Mouse (Mus musculus) hindbrain, embryonic 10.5 days (tissue): ENCODE data around the gene Dnaaf5. TPM values are rescaled to one million over a fixed set of nuclear protein-coding genes. Genes with fewer than 3 reads are reported as not detected.

Experiments used
- DNase-seq: peaks from one replicate; pipeline ENCODE4 v3.0.0-alpha.2; 2017; ENCODE audit warnings: low spot score
- H3K27ac ChIP-seq: fragments of 300-500 bp; sonication (generic); 2 replicates; pipeline ENCODE4 v1.5.1; 2016; ENCODE audit warnings: mild to moderate bottlenecking, moderate library complexity
- H3K27me3 ChIP-seq: fragments of 300-500 bp; sonication (generic); 2 replicates; pipeline ENCODE4 v1.6.1; 2016; ENCODE audit warnings: mild to moderate bottlenecking; ENCODE audit not compliant: poor library complexity, insufficient read depth, severe bottlenecking
- H3K36me3 ChIP-seq: fragments of 300-500 bp; sonication (generic); 2 replicates; pipeline ENCODE4 v1.6.1; 2016; ENCODE audit warnings: mild to moderate bottlenecking, moderate library complexity
- H3K4me1 ChIP-seq: fragments of 300-500 bp; sonication (generic); replicated peaks from 2 replicates; pipeline ENCODE4 v1.6.1; 2016; ENCODE audit warnings: mild to moderate bottlenecking
- H3K4me3 ChIP-seq: fragments of 300-500 bp; sonication (generic); 2 replicates; pipeline ENCODE4 v1.5.1; 2016; ENCODE audit warnings: mild to moderate bottlenecking, moderate library complexity
- H3K9me3 ChIP-seq: fragments of 300-500 bp; sonication (generic); 2 replicates; pipeline ENCODE4 v1.6.1; 2016; ENCODE audit warnings: mild to moderate bottlenecking, moderate library complexity
- WGBS: fragments of 180-500 bp; shearing (Covaris S2); methylation state at CpG from one replicate; pipeline ENCODE4 v1.1.7; 2016; 5-methylcytosine and 5-hydroxymethylcytosine counted together
- polyA plus RNA-seq: library from polyadenylated mRNA; unstranded; fragments of >200 nt; fragmentation: Nextera tagmentation; extraction: Ambion mirVana; gene quantifications from 2 replicates; pipeline ENCODE4 v1.2.1, GENCODE M21; 2016

Dnaaf5 gene
- polyA plus RNA-seq, 1 experiment from 2014 or later = 10.3 TPM

DNA sequence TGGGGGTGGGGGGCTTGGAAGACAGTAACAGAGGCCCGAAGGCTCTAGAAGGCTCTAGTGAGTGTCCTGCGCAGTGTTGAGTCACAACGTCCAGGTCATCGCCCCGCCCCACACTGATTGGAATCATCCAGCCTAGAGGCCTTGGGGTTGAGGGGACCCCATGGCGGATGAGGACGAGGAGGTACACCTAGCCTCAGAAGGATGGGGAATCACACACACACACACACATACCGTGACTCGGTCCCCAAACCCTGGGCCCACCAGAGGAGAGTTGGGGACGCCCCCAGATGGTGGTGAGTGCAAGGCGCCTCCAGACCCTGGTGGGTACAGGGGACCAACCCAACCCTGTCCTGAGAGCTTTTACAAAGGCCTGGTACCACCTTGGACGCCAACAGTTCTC, 20.9 kb upstream of the Dnaaf5 start:
- H3K9me3 ChIP-seq = no peaks in the 10 kb centered on the region
- H3K4me1 ChIP-seq = peaks cover 13% of the 10 kb centered on the region
- peak overlapping the region; percentile 64 for H3K4me3 ChIP-seq
- H3K27ac ChIP-seq = peak overlapping the region; percentile 81
- DNase-seq = peak; percentile 14
- WGBS = 8% methylated on average over 12 of the region's 12 CpGs
- peaks cover 43% of the 10 kb centered on the region for H3K27me3 ChIP-seq
- no peaks in the 10 kb centered on the region for H3K36me3 ChIP-seq

DNA sequence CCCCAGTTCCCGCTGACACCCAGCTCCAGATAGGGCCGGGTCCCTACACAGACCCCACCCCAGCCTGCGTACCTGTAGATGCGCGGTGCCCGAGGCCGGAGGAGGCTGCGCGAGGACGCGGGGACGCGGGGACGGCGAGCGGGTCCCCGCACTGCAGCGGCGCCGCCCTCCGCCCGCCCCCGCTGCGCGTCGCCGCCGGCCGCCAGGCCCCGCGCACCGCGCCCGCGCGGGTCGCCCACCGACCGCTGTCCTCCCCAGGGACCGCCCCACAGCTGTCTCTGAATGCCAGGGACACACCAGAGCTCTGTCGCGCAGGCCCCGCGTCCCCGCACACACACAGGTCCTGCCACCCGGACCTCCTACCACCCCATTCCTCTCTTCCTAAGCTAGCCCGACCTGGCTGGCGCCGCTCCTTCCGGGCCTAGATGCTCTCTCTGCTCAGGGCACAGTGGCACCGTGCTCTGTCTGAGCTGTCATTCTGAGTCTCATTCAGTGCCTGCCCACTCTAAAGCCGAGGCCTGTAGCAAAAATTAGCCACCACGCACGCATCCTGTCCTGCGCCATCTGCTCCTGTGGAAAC, 20.4 kb upstream of the Dnaaf5 start:
- peaks cover 13% of the 10 kb centered on the region for H3K4me1 ChIP-seq
- H3K27ac ChIP-seq = peak overlapping the region; percentile 81
- H3K9me3 ChIP-seq = no peaks in the 10 kb centered on the region
- peak; percentile 29 for DNase-seq
- 4% methylated on average over 55 of the region's 55 CpGs for WGBS
- H3K27me3 ChIP-seq = peaks cover 43% of the 10 kb centered on the region
- no peaks in the 10 kb centered on the region for H3K36me3 ChIP-seq
- H3K4me3 ChIP-seq = peak overlapping the region; percentile 64

DNA sequence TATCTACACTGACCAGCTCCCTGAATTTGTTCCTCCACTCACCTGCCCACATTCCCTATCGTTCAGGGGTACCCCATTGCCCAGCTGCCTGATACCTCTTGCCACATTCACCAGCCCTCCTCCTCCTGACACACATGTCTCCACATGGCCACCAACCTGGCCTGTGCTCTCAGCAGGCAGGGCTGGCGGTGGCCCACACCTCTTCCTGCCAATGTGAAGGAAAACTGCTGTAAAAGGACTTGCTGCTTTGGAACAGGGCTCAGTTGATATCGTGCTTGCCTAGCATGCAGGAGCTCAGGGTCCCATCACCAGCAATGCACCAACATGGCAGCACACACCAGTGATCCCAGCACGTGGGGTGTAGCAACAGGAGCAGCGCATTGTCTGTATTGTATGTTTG, 19.7 kb upstream of the Dnaaf5 start:
- Histone ChIP-seq H3K36me3 (no peaks in the 10 kb centered on the region), H3K27me3 (peaks cover 43% of the 10 kb centered on the region), H3K9me3 (no peaks in the 10 kb centered on the region), H3K4me1 (peaks cover 13% of the 10 kb centered on the region), H3K4me3 (peak overlapping the region; percentile 64; the same call in 1 of the 2 replicates), H3K27ac (no peak overlapping the region)
- DNase-seq = no peak
- WGBS = 79% methylated on average over 5 of the region's 5 CpGs

DNA sequence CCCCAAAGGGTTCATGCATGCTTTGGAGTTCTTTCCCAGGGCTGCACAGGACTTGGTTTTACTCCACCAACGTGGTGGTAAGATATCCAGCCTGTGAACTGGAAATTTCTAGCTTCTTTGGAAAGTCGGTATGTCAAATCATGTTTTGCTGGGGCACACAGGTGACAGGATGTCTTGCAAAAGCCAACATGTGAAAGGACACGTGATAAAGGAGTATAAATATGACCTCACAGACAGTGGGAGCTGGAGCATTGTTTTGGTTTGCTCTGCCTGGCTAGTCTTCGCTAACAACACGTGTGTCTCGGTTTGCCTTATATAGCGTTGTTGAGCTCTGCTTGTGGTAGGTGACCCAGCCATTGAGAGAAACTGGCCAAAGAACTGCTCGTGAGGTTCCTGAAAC, 15.5 kb upstream of the Dnaaf5 start:
- Histone ChIP-seq H3K4me1 (peaks cover 4% of the 10 kb centered on the region; the same call in 1 of the 2 replicates), H3K27me3 (peaks cover 20% of the 10 kb centered on the region), H3K9me3 (no peaks in the 10 kb centered on the region), H3K4me3 (no peak overlapping the region), H3K27ac (no peak overlapping the region), H3K36me3 (no peaks in the 10 kb centered on the region)
- 84% methylated on average over 8 of the region's 8 CpGs for WGBS
- no peak for DNase-seq

DNA sequence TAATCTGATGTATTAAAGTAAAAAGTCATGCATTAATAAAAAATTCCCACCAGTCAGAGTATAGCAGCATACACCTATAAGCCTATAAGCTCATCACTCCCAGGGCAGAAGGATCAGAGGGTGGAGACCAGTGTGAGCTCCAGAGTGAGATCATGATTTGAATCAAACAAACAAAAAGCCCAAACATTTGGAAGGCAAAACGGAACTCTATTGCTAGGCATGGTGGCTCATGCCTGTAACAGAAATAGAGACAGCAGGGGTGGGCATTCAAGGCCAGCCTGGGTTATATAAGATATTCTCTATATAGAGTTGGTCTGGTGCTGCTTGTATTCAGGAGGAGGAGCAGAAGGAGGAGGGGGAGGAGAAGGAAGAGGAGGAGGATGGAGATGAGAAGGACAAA, 13.7 kb upstream of the Dnaaf5 start:
- H3K27me3 ChIP-seq = peaks cover 5% of the 10 kb centered on the region; the same call in 1 of the 2 replicates
- 73% methylated on average over 1 of the region's 1 CpGs for WGBS

DNA sequence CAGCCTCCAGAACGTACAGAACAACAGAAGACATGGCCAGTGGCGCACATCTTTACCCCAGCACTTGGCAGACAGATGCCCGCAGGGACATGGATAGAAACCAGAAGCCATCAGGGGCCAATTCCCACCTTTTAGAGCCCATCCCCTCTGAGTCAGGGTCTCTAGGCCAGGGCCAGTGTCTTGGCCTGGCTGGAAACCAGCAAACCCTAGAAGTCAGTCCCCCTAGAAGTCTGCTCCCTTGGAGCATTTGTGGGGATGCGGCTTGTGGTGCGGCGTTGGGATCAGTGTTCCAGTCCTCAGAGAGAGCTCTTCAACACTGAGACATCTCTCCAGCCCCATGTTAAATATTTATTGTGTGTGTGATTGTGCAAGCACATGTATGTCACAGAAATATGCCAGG, 12.8 kb upstream of the Dnaaf5 start:
- no peaks in the 10 kb centered on the region for H3K9me3 ChIP-seq
- no peaks in the 10 kb centered on the region for H3K27me3 ChIP-seq
- no peak overlapping the region for H3K27ac ChIP-seq
- H3K4me1 ChIP-seq = 0 out of 2 replicates have a peak, but pooled peaks cover 3% of the 10 kb centered on the region
- H3K36me3 ChIP-seq = no peaks in the 10 kb centered on the region
- no peak overlapping the region for H3K4me3 ChIP-seq
- no peak for DNase-seq
- 87% methylated on average over 6 of the region's 6 CpGs for WGBS

More for the DNA sequence above, 13.7 kb upstream of the Dnaaf5 start:
- no peak overlapping the region for H3K27ac ChIP-seq
- no peaks in the 10 kb centered on the region for H3K36me3 ChIP-seq
- 0 out of 2 replicates have a peak, but pooled peaks cover 3% of the 10 kb centered on the region for H3K4me1 ChIP-seq
- no peak overlapping the region for H3K4me3 ChIP-seq
- no peak for DNase-seq
- no peaks in the 10 kb centered on the region for H3K9me3 ChIP-seq

DNA sequence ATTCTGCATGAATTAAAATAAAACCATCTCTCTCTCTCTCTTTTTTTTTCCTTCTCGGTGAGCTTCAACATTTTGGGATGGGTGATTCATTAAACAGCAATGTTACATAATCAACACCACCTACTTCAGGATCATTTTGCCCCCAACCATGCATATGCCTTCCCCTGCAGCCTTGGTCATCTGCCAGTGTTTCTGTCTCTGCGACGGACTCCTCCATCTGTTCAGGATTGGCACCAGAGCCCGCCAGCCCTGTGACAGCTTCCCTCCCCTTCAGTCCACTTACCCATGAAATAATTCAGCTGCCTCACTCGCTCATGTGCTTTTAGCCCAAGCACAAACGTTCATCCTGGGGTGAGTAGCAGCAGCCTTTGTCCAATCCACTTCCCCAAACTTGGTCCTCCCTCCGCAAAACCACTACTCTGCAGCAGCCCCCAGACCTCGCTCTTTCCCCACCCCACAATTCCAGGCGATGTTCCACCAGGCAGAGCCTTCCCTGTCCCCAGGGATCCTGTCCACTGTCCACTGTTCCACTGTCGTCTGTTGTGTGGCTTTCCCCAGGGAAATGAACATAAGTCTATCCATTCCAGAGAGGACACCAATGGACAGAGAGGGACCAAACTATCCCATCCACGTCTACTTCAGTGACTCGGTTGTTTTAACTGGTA, 11.6 kb upstream of the Dnaaf5 start:
- no peak overlapping the region for H3K27ac ChIP-seq
- H3K27me3 ChIP-seq = no peaks in the 10 kb centered on the region
- DNase-seq = no peak
- WGBS = 76% methylated on average over 12 of the region's 12 CpGs
- 0 out of 2 replicates have a peak, but pooled peaks cover 3% of the 10 kb centered on the region for H3K4me1 ChIP-seq
- H3K36me3 ChIP-seq = no peaks in the 10 kb centered on the region
- H3K4me3 ChIP-seq = no peak overlapping the region
- H3K9me3 ChIP-seq = no peaks in the 10 kb centered on the region

DNA sequence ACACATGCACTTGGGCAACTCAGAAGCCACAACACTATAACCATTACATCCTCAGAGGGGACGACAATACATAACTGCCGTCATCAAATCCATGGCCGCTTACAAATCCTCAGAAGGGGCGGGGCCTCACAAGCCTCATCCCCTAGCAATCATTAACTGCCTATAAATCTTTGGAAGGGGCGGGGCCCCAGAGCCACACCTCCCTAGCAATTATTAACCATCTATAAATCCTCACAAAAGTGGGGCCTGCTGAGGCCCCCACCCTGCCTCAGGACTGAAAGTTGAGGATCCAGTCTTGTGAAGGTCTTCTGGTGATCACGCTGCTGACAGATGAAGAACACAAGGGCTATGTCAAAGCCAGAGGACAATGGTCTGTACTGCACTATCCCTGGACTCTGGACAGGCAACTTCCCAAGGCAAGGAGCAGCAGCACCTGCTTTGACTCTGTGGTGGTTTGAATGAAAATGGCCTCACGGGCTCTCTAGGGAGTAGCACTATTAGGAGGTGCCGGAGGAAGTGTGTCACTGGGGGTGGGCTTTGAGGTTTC, 11.0 kb upstream of the Dnaaf5 start:
- Histone ChIP-seq H3K4me3 (no peak overlapping the region), H3K36me3 (no peaks in the 10 kb centered on the region)
- WGBS = 88% methylated on average over 8 of the region's 8 CpGs

DNA sequence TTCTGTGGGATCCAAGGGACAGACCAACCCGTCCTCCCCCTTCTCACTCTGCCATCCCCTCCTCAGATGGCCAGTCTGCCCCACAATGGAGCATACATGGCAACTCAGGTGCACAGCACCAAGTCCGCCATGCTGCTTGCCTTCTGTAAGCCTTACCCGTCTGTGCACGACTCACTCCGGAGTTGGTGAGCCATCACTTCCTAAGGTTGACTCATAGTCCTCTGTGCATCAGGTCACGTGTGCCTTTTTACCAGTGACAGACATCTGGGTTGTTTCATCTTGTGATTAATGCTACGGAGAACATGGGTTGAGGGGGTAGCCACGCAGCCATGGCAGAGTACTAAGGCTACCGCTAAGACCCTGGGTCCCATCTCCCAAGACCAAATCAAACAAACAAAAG, 9.4 kb upstream of the Dnaaf5 start:
- Histone ChIP-seq H3K9me3 (peaks cover 4% of the 10 kb centered on the region; the same call in 1 of the 2 replicates), H3K4me3 (no peak overlapping the region), H3K27ac (no peak overlapping the region), H3K27me3 (no peaks in the 10 kb centered on the region), H3K36me3 (no peaks in the 10 kb centered on the region), H3K4me1 (0 out of 2 replicates have a peak, but pooled peaks cover 3% of the 10 kb centered on the region)
- DNase-seq = no peak
- WGBS = 84% methylated on average over 9 of the region's 9 CpGs

More for the DNA sequence above, 11.0 kb upstream of the Dnaaf5 start:
- Histone ChIP-seq H3K4me1 (0 out of 2 replicates have a peak, but pooled peaks cover 3% of the 10 kb centered on the region), H3K27me3 (no peaks in the 10 kb centered on the region), H3K27ac (no peak overlapping the region), H3K9me3 (no peaks in the 10 kb centered on the region)
- no peak for DNase-seq

DNA sequence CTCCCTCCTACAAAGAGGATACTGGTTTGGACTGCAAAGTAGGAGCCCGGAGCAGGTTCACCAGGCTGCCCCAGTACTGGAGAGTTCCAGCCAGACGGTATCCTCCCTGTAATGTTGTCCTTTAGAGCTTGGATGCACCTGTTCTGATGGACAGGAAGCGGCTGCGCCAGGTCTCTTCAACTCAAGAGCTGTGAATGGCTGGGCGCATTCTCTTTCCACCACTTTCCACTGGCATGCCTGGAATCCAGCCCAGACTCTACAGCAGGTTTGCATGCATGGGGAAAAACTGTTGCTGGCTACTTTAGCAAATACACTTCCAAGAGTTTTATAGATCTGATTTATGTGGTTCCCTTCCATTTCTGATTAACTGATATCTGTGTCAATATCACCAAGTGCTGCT, 8.7 kb upstream of the Dnaaf5 start:
- H3K4me3 ChIP-seq = no peak overlapping the region
- no peaks in the 10 kb centered on the region for H3K27me3 ChIP-seq
- H3K27ac ChIP-seq = no peak overlapping the region
- WGBS = 76% methylated on average over 5 of the region's 5 CpGs
- H3K9me3 ChIP-seq = peaks cover 4% of the 10 kb centered on the region; the same call in 1 of the 2 replicates
- H3K36me3 ChIP-seq = no peaks in the 10 kb centered on the region
- DNase-seq = no peak
- 0 out of 2 replicates have a peak, but pooled peaks cover 3% of the 10 kb centered on the region for H3K4me1 ChIP-seq

DNA sequence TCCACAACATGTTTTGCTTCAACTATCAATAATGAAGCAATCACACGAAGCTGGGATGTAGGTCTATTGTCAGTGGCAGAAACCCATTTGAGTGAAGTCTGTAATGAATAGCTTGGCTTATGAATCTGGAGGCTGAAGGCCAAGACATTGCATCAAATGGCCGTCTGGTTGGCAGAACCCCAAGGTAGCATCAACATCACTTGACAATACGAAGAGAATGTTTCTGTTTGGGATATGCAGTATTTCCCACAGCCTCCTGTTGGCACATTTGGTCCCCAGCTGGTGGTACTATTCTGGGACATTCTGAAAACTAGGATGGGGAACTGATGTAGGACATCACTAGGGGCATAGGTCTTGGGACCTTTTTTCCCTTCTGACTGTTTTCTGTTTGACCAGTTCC, 6.1 kb upstream of the Dnaaf5 start:
- Histone ChIP-seq H3K27me3 (no peaks in the 10 kb centered on the region), H3K36me3 (no peaks in the 10 kb centered on the region), H3K4me3 (no peak overlapping the region), H3K27ac (no peak overlapping the region), H3K4me1 (peaks cover 4% of the 10 kb centered on the region; the same call in 1 of the 2 replicates), H3K9me3 (peaks cover 4% of the 10 kb centered on the region; the same call in 1 of the 2 replicates)
- 86% methylated on average over 3 of the region's 3 CpGs for WGBS
- no peak for DNase-seq

DNA sequence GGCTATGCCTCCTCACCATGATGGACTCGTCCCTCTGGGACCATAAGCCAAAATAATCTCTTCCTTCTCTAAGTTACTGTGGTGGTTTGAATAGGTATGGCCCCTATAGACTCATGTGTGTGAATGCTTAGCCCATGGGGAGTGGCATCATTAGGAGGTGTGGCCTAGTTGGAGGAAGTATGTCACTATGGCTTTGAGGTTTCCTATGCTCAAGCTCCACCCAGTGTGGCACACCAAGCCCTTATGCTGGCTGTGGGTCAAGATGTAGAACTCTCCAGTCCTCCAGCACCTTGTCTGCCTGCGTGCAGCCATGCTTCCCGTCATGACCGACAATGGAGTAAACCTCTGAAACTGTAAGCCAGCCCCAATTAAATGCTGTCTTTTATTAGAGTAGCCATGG, 4.3 kb upstream of the Dnaaf5 start:
- H3K9me3 ChIP-seq = peaks cover 4% of the 10 kb centered on the region; the same call in 1 of the 2 replicates
- H3K36me3 ChIP-seq = no peaks in the 10 kb centered on the region
- WGBS = 93% methylated on average over 4 of the region's 4 CpGs
- no peak for DNase-seq
- H3K4me1 ChIP-seq = peaks cover 12% of the 10 kb centered on the region
- H3K27me3 ChIP-seq = no peaks in the 10 kb centered on the region
- no peak overlapping the region for H3K4me3 ChIP-seq
- no peak overlapping the region for H3K27ac ChIP-seq

DNA sequence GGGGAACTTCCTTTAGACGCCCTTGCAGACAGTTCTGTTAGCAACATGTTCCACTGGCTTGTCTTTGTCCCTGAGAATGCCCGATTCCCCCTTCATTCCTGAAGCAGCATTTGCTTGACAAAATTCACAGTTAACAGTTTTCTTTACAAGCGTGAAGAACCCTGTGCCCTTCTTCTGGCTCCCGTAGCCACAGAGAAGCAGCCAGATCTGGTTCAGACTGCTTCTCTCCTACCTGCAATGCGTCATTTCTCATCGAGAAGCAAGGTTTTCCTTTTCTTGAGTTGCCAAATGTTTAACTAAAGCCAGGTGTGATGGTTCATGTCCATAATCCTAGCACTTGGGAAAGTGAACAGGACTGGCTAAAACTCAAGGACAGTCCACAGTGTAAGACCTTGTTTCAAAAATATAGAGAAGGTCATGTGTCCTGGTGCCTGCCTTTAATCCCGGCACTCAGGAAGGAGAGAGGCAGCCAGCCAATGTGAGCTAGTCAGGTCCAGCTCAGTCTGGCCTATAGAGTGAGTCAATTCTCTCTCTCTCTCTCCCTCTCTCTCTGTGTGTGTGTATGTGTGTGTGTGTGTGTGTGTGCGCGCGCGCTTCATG, 3.4 kb upstream of the Dnaaf5 start:
- 92% methylated on average over 11 of the region's 11 CpGs for WGBS
- H3K9me3 ChIP-seq = peaks cover 4% of the 10 kb centered on the region; the same call in 1 of the 2 replicates
- no peak overlapping the region for H3K4me3 ChIP-seq
- DNase-seq = no peak
- peaks cover 2% of the 10 kb centered on the region; the same call in 1 of the 2 replicates for H3K36me3 ChIP-seq
- H3K4me1 ChIP-seq = peaks cover 17% of the 10 kb centered on the region
- H3K27me3 ChIP-seq = no peaks in the 10 kb centered on the region
- no peak overlapping the region for H3K27ac ChIP-seq
